Mouse (Mus musculus) kidney, postnatal 14 days (tissue): Measurements from ENCODE around the gene Cct4.

ENCODE experiments used
- DNase-seq: peaks from one replicate; pipeline ENCODE4 v3.0.0; 2022; ENCODE audit warnings: mixed read lengths

The Cct4 gene

GRCm38 (mm10) chr11:23047663-23048582, 57.6 kb downstream of the Cct4 start:
- no peak for DNase-seq

GRCm38 (mm10) chr11:23049642-23050041, 59.3 kb downstream of the Cct4 start:
- DNase-seq = no peak

GRCm38 (mm10) chr11:23052353-23052752, 62.0 kb downstream of the Cct4 start:
- peak; percentile 5 for DNase-seq
